Mouse (Mus musculus) midbrain, embryonic 11.5 days (tissue): ENCODE results near the gene Zfp763. TPM values are rescaled to one million over a fixed set of nuclear protein-coding genes. Genes with fewer than 3 reads are reported as not detected.
A peak's percentile ranks its signal among the peaks of the same experiment; 100 is the strongest.
"Not testable (repeated sequence)": the region's sequence is repeated elsewhere in the genome, so short reads cannot be mapped to it uniquely, and the experiment has no call there.

ENCODE experiments used
- ATAC-seq: fragments of 200-750 bp; cut with Nextera tagmentation; 2 replicates; pipeline ENCODE4 v1.8.0; 2017; ENCODE audit warnings: moderate TSS enrichment, moderate library complexity; ENCODE audit not compliant: low FRiP score
- DNase-seq: peaks from one replicate; pipeline ENCODE4 v3.0.0; 2015; ENCODE audit warnings: low spot score; ENCODE audit errors: missing footprints
- H3K27ac ChIP-seq: fragments of 300-500 bp; sonication (generic); 2 replicates; pipeline ENCODE4 v1.5.1; 2014; ENCODE audit warnings: low read depth, low read length
- H3K27me3 ChIP-seq: fragments of 300-500 bp; sonication (generic); 2 replicates; pipeline ENCODE4 v1.6.1; 2014; ENCODE audit warnings: mild to moderate bottlenecking, low read length, moderate library complexity, mixed read lengths; ENCODE audit not compliant: control insufficient read depth, insufficient read depth
- H3K36me3 ChIP-seq: fragments of 300-500 bp; sonication (generic); 2 replicates; pipeline ENCODE4 v1.6.1; 2014; ENCODE audit warnings: mild to moderate bottlenecking, low read length, moderate library complexity, mixed read lengths; ENCODE audit not compliant: control insufficient read depth, insufficient read depth
- H3K4me1 ChIP-seq: fragments of 300-500 bp; sonication (generic); 2 replicates; pipeline ENCODE4 v1.6.1; 2014; ENCODE audit warnings: low read length; ENCODE audit not compliant: control insufficient read depth, insufficient read depth
- H3K4me2 ChIP-seq: fragments of 300-500 bp; sonication (generic); 2 replicates; pipeline ENCODE4 v1.6.1; 2014; ENCODE audit warnings: mild to moderate bottlenecking, moderate library complexity
- H3K4me3 ChIP-seq: fragments of 300-500 bp; sonication (generic); 2 replicates; pipeline ENCODE4 v1.5.1; 2014; ENCODE audit warnings: low read depth, low read length
- H3K9ac ChIP-seq: fragments of 300-500 bp; sonication (generic); 2 replicates; pipeline ENCODE4 v1.6.1; 2014; ENCODE audit warnings: low read length
- H3K9me3 ChIP-seq: fragments of 300-500 bp; sonication (generic); 2 replicates; pipeline ENCODE4 v1.6.1; 2016; ENCODE audit warnings: low read length; ENCODE audit not compliant: control insufficient read depth
- WGBS: fragments of 180-500 bp; shearing (Covaris S2); extraction: QIAGEN DNeasy Blood & Tissue Kit; methylation state at CpG from one replicate; pipeline ENCODE4 v1.1.7; 2014; 5-methylcytosine and 5-hydroxymethylcytosine counted together
- polyA plus RNA-seq: library from polyadenylated mRNA; unstranded; fragments of >200 nt; fragmentation: Nextera tagmentation; extraction: Ambion mirVana; gene quantifications from 2 replicates; pipeline ENCODE4 v1.2.1, GENCODE M21; 2014

The Zfp763 gene
- polyA plus RNA-seq: 22.8 and 25.4 TPM in 2 replicates

GRCm38 (mm10) chr17:33032900-33033891, at the start of gene Zfp763:
Zfp763 (minus strand) TSS chr17:33033402.
- Histone ChIP-seq H3K27ac (peak within 1 kb of the TSS; percentile 67), H3K27me3 (no peaks in the 10 kb centered on the region), H3K9ac (peak within 1 kb of the TSS; percentile 93), H3K36me3 (no peaks in the 10 kb centered on the region), H3K4me1 (no peaks in the 10 kb centered on the region), H3K4me2 (peak within 1 kb of the TSS; percentile 46), H3K9me3 (peaks cover 3% of the 10 kb centered on the region; the same call in 1 of the 2 replicates), H3K4me3 (peak within 1 kb of the TSS; percentile 87)
- ATAC-seq (peak; percentile 99), DNase-seq (peak; percentile 98)
- 4% methylated on average over 27 of the region's 27 CpGs for WGBS

GRCm38 (mm10) chr17:33067958-33068357, 34.8 kb upstream of the Zfp763 start, which contains the start of gene 4921501E09Rik:
4921501E09Rik (minus strand) TSS chr17:33068058.
- Histone ChIP-seq H3K27me3 (no peaks in the 10 kb centered on the region), H3K9me3 (no peaks in the 10 kb centered on the region), H3K27ac (no peak within 1 kb of the TSS), H3K36me3 (no peaks in the 10 kb centered on the region), H3K4me2 (no peak within 1 kb of the TSS), H3K4me3 (no peak within 1 kb of the TSS), H3K4me1 (no peaks in the 10 kb centered on the region), H3K9ac (no peak within 1 kb of the TSS)
- 52% methylated on average over 1 of the region's 1 CpGs for WGBS
- DNase-seq (no peak), ATAC-seq (no peak)

DNA sequence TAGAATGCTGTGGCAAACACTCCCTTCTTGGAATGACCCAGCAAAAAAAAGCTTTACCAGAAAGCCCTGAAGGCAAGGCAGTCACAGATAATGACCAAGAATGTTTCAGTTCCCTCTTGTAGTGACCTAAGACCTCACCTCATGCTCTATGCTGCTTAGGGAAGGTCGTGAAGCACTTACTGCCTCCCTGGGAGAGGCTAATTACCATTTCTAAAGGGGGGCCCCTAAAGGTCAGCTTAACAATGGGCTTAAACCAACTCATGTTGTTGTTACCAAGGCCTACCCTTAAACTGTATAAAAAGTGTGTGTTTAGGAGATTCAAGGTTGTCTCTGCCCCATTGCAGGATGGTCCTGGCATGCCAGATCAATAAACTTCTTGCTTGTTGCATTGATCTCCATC, 29.8 kb upstream of the Zfp763 start:
- Histone ChIP-seq H3K9me3 (no peaks in the 10 kb centered on the region), H3K4me1 (no peaks in the 10 kb centered on the region), H3K4me2 (no peak overlapping the region), H3K4me3 (no peak overlapping the region), H3K27me3 (no peaks in the 10 kb centered on the region; the same call in 1 of the 2 replicates), H3K36me3 (no peaks in the 10 kb centered on the region), H3K27ac (no peak overlapping the region), H3K9ac (no peak overlapping the region)
- 0% methylated on average over 1 of the region's 1 CpGs for WGBS
- no peak for ATAC-seq
- DNase-seq: no peak

DNA sequence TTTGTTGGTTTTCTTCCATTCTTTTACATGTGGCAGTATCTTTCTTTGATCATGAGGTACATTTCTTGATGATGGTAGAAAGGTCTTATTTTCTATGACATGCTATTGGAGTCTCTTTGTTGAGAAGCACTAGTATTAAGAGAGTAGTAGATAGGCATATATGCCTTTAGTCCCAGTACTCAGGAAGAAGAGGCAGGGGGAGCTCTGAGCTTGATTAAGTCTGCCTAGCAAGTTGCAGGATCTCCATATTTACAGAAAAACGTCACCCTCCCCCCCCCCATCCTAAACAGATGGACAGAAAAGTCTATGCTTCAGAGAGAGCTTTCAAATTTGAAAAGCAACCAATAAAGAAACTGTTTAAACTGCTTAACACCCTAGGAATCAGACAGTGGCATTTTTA, 25.6 kb upstream of the Zfp763 start:
- no peaks in the 10 kb centered on the region for H3K36me3 ChIP-seq
- no peaks in the 10 kb centered on the region for H3K9me3 ChIP-seq
- no peak overlapping the region for H3K27ac ChIP-seq
- H3K27me3 ChIP-seq: no peaks in the 10 kb centered on the region; the same call in 1 of the 2 replicates
- H3K9ac ChIP-seq: no peak overlapping the region
- DNase-seq (no peak), ATAC-seq (no peak)
- H3K4me3 ChIP-seq: no peak overlapping the region
- no peaks in the 10 kb centered on the region for H3K4me1 ChIP-seq
- H3K4me2 ChIP-seq: no peak overlapping the region
- WGBS: 10% methylated on average over 1 of the region's 1 CpGs

DNA sequence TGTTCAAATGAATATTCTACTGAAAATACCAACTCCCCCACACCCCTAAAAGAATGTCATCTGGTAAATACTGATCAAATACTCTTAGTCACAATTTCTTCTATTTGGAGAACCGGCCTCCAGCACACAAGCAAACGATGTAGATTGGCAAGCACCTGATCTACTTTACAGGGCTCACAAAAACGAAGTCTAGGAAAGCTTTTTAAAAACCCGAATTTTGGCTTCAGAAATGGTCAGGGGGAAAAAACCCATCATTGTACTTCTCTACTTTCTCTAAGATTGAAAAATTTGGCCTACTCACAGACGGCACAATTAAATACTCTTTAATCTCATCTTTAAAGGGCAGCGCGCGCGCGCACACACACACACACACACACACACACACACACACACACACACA, 826 bp downstream of the Zfp763 start:
- H3K9ac ChIP-seq: peak overlapping the region; percentile 93
- H3K36me3 ChIP-seq: no peaks in the 10 kb centered on the region
- peak overlapping the region; percentile 46 for H3K4me2 ChIP-seq
- H3K27me3 ChIP-seq: no peaks in the 10 kb centered on the region
- WGBS: 11% methylated on average over 10 of the region's 10 CpGs
- no peak overlapping the region for H3K27ac ChIP-seq
- DNase-seq (peak; percentile 87), ATAC-seq (no peak)
- no peaks in the 10 kb centered on the region for H3K4me1 ChIP-seq
- H3K4me3 ChIP-seq: peak overlapping the region; percentile 87
- H3K9me3 ChIP-seq: peaks cover 7% of the 10 kb centered on the region

GRCm38 (mm10) chr17:33020434-33020833, 12.8 kb downstream of the Zfp763 start:
- H3K9ac ChIP-seq: not testable (repeated sequence)
- peaks cover 47% of the 10 kb centered on the region for H3K36me3 ChIP-seq
- H3K9me3 ChIP-seq: peaks cover 53% of the 10 kb centered on the region

GRCm38 (mm10) chr17:33008337-33008736, 24.9 kb downstream of the Zfp763 start:
- H3K27ac ChIP-seq: no peak overlapping the region
- H3K4me3 ChIP-seq: no peak overlapping the region
- ATAC-seq: no peak
- 52% methylated on average over 9 of the region's 9 CpGs for WGBS
- DNase-seq: no peak
- no peaks in the 10 kb centered on the region; the same call in 1 of the 2 replicates for H3K9me3 ChIP-seq
- H3K9ac ChIP-seq: no peak overlapping the region
- peaks cover 16% of the 10 kb centered on the region for H3K36me3 ChIP-seq
- no peaks in the 10 kb centered on the region for H3K27me3 ChIP-seq
- no peaks in the 10 kb centered on the region for H3K4me1 ChIP-seq
- H3K4me2 ChIP-seq: no peak overlapping the region

More at GRCm38 (mm10) chr17:33020434-33020833, 12.8 kb downstream of the Zfp763 start:
- H3K27ac ChIP-seq, H3K4me3 ChIP-seq, H3K4me2 ChIP-seq, DNase-seq, H3K27me3 ChIP-seq, H3K4me1 ChIP-seq, ATAC-seq: not testable (repeated sequence)

DNA sequence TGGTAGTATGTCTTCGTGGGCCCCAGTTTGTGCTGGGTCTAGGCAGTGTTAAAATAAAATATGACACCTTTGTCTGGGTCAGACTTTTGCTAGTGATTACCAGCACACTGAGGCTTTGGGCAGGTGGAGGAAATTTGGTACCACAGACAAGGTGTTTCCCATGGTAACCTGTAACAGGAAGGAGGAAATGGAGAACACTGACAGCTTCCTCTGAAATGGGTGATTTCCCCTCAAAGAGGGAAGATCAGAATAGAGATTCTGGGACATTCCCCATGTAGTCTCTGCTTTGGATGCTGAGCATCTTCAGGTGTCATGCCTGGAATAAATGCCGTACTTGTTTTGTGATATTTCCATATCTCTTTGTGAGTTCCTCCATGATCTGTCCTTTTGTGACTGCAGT, 34.7 kb downstream of the Zfp763 start:
- Histone ChIP-seq H3K4me1 (peaks cover 6% of the 10 kb centered on the region; the same call in 1 of the 2 replicates), H3K4me2 (no peak overlapping the region), H3K4me3 (no peak overlapping the region), H3K9ac (no peak overlapping the region), H3K36me3 (peaks cover 19% of the 10 kb centered on the region), H3K9me3 (no peaks in the 10 kb centered on the region; the same call in 1 of the 2 replicates), H3K27me3 (no peaks in the 10 kb centered on the region), H3K27ac (no peak overlapping the region)
- WGBS: 90% methylated on average over 2 of the region's 2 CpGs
- no peak for DNase-seq
- ATAC-seq: no peak
